Mouse (Mus musculus): ENCODE measurements at regions not wholly inside any gene's neighbourhood (a gene's known extent, or its start where the extent isn't known, plus 50 kb on each side); places are given as distances from the start of the nearest gene placed in this dataset.

- DNase-seq (ENCODE audit: low spot score in 2 of 2): no peak
Observed at GRCm38 (mm10) chr2:148279200-148279599, 115.9 kb upstream of the Sstr4 start.

GRCm38 (mm10) chr2:148290326-148290725 lies 104.8 kb upstream of the Sstr4 start:
- no peak for DNase-seq (ENCODE audit: low spot score in 2 of 2)

GRCm38 (mm10) chr2:148292442-148292841 lies 102.7 kb upstream of the Sstr4 start:
- DNase-seq (ENCODE audit: low spot score in 2 of 2): no peak

- peak in 1 of 2 experiments; percentile 23 for DNase-seq (ENCODE audit: low spot score in 2 of 2)
Observed at GRCm38 (mm10) chr2:148292895-148293294, 102.2 kb upstream of the Sstr4 start.

GRCm38 (mm10) chr2:148300879-148301278 lies 94.3 kb upstream of the Sstr4 start:
- no peak for DNase-seq (ENCODE audit: low spot score in 2 of 2)

- no peak for DNase-seq (ENCODE audit: low spot score in 2 of 2)
Observed at GRCm38 (mm10) chr2:148312255-148312654, 82.9 kb upstream of the Sstr4 start.

GRCm38 (mm10) chr2:148320896-148321295 lies 74.2 kb upstream of the Sstr4 start:
- peak in 1 of 2 experiments; percentile 56 for DNase-seq (ENCODE audit: low spot score in 2 of 2)

- DNase-seq (ENCODE audit: low spot score in 2 of 2): no peak
Observed at GRCm38 (mm10) chr2:148325362-148325761, 69.8 kb upstream of the Sstr4 start.

- peak; percentile 44 to 62 for DNase-seq (ENCODE audit: low spot score in 2 of 2)
Observed at GRCm38 (mm10) chr2:148325854-148326387, 69.2 kb upstream of the Sstr4 start.

GRCm38 (mm10) chr2:148326414-148326813 lies 68.7 kb upstream of the Sstr4 start:
- DNase-seq (ENCODE audit: low spot score in 2 of 2): no peak

- no peak for DNase-seq (ENCODE audit: low spot score in 2 of 2)
Observed at GRCm38 (mm10) chr2:148327552-148327951, 67.6 kb upstream of the Sstr4 start.

GRCm38 (mm10) chr2:148330368-148330767 lies 64.8 kb upstream of the Sstr4 start:
- DNase-seq (ENCODE audit: low spot score in 2 of 2): no peak

- DNase-seq (ENCODE audit: low spot score in 2 of 2): no peak
Observed at GRCm38 (mm10) chr2:148334555-148334954, 60.6 kb upstream of the Sstr4 start.

GRCm38 (mm10) chr2:148336626-148337025 lies 58.5 kb upstream of the Sstr4 start:
- DNase-seq (ENCODE audit: low spot score in 2 of 2): no peak

GRCm38 (mm10) chr2:148338308-148338768 lies 56.8 kb upstream of the Sstr4 start:
- DNase-seq (ENCODE audit: low spot score in 2 of 2): no peak

GRCm38 (mm10) chr2:148338894-148339293 lies 56.2 kb upstream of the Sstr4 start:
- DNase-seq (ENCODE audit: low spot score in 2 of 2): peak in 1 of 2 experiments; percentile 62

- DNase-seq (ENCODE audit: low spot score in 2 of 2): no peak
Observed at GRCm38 (mm10) chr2:148344193-148344592, 51.0 kb upstream of the Sstr4 start.
